Mouse (Mus musculus) embryonic fibroblast, embryonic 13.5 days (primary cell): ENCODE results near the gene Epm2aip1.

ENCODE experiments used
- CTCF ChIP-seq: IDR thresholded peaks from 2 replicates; pipeline ENCODE4 v1.5.1; 2011; ENCODE audit warnings: mild to moderate bottlenecking, control low read depth, low read length, moderate library complexity, borderline replicate concordance; ENCODE audit not compliant: insufficient read depth
- POLR2A ChIP-seq: IDR thresholded peaks from 2 replicates; pipeline ENCODE4 v1.6.1; 2011; ENCODE audit warnings: low read depth, mild to moderate bottlenecking, control low read depth, low read length, moderate library complexity

GRCm38 (mm10) chr9:111287956-111288355 is 16.2 kb downstream of the Epm2aip1 start:
- no peak for TF ChIP-seq POLR2A
- no peak for TF ChIP-seq CTCF
